Mouse (Mus musculus): ENCODE data around the gene Hsf5.

DNA sequence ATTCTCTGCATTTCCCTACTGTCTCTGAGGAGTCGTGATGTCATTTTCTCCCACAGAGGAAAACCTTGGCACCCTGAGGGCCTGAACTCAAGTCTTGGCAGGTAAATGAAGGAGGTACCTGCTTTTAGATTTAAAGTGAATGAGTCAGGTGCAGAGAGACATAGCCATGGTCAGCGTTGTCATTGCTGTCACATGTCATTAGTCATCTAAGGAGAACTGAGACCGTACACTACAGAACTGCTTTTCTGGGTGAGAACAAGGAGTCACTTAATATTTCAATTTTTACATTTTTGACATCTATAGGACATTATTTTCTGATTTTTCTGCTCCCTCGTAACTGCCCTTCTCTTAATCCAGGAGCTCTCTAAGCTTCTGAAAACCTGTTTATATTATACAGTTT, 61.6 kb downstream of the Hsf5 start:
- TF ChIP-seq POLR2A (IDR thresholded peaks at IDR 0.05; ENCODE audit: control insufficient read depth, extremely low read depth, insufficient read depth, low read length, poor library complexity), result no peak
- TF ChIP-seq CTCF (IDR thresholded peaks at IDR 0.05; ENCODE audit: borderline replicate concordance, control insufficient read depth, extremely low read depth, insufficient read depth, low read length, poor library complexity), result no peak

Data from thymus, adult 2 months (tissue).